Mouse (Mus musculus) gastrocnemius, adult 8-10 months (tissue): ENCODE data around the gene Slc7a1. TPM values are rescaled to one million over a fixed set of nuclear protein-coding genes. Genes with fewer than 3 reads are reported as not detected.

Experiments used
- DNase-seq, 2 experiments: peaks; one replicate each; pipeline ENCODE4 v3.0.0; 2022; ENCODE audit warnings: low spot score in 2 of 2
- total RNA-seq, 4 experiments: library from RNA; stranded (reverse); gene quantifications; 2 replicates each; pipeline ENCODE4 v1.2.4; 2022

Slc7a1 gene
- total RNA-seq, 4 experiments from 2014 or later = 1.5 to 3.5 (median 1.9) TPM

- DNase-seq = no peak
Observed at GRCm38 (mm10) chr5:148369178-148369577, 30.5 kb downstream of the Slc7a1 start.

- no peak for DNase-seq
Observed at GRCm38 (mm10) chr5:148367816-148368215, 31.9 kb downstream of the Slc7a1 start.

- no peak for DNase-seq
Observed at GRCm38 (mm10) chr5:148366455-148366854, 33.2 kb downstream of the Slc7a1 start.

GRCm38 (mm10) chr5:148363441-148364113 is 36.1 kb downstream of the Slc7a1 start:
- DNase-seq = no peak

- DNase-seq = no peak
Observed at GRCm38 (mm10) chr5:148362296-148362695, 37.4 kb downstream of the Slc7a1 start.

- no peak for DNase-seq
Observed at GRCm38 (mm10) chr5:148361759-148362010, 38.0 kb downstream of the Slc7a1 start.

GRCm38 (mm10) chr5:148360922-148361758 is 38.6 kb downstream of the Slc7a1 start:
- DNase-seq = no peak

GRCm38 (mm10) chr5:148359131-148359530 is 40.6 kb downstream of the Slc7a1 start:
- DNase-seq = no peak

- DNase-seq = no peak
Observed at GRCm38 (mm10) chr5:148357168-148357567, 42.5 kb downstream of the Slc7a1 start.

- DNase-seq = no peak
Observed at GRCm38 (mm10) chr5:148355822-148356221, 43.9 kb downstream of the Slc7a1 start.

GRCm38 (mm10) chr5:148354536-148354935 is 45.2 kb downstream of the Slc7a1 start:
- DNase-seq = no peak

GRCm38 (mm10) chr5:148353429-148353828 is 46.3 kb downstream of the Slc7a1 start:
- no peak for DNase-seq

- no peak for DNase-seq
Observed at GRCm38 (mm10) chr5:148349327-148350011, 50.2 kb downstream of the Slc7a1 start.

GRCm38 (mm10) chr5:148348153-148348552 is 51.6 kb downstream of the Slc7a1 start:
- DNase-seq = no peak

- DNase-seq = no peak
Observed at GRCm38 (mm10) chr5:148346543-148346942, 53.2 kb downstream of the Slc7a1 start.

- no peak for DNase-seq
Observed at GRCm38 (mm10) chr5:148344374-148344773, 55.3 kb downstream of the Slc7a1 start.

- no peak for DNase-seq
Observed at GRCm38 (mm10) chr5:148342061-148342741, 57.5 kb downstream of the Slc7a1 start.

GRCm38 (mm10) chr5:148339126-148339525 is 60.6 kb downstream of the Slc7a1 start:
- DNase-seq = no peak

GRCm38 (mm10) chr5:148332622-148332974 is 67.1 kb downstream of the Slc7a1 start:
- DNase-seq = peak; percentile 45

- no peak for DNase-seq
Observed at GRCm38 (mm10) chr5:148331926-148332621, 67.6 kb downstream of the Slc7a1 start.

- no peak for DNase-seq
Observed at GRCm38 (mm10) chr5:148331229-148331776, 68.4 kb downstream of the Slc7a1 start.
